Mouse (Mus musculus) left cerebral cortex, adult 11 months (tissue): ENCODE data around the gene Rbck1.
"Not testable (repeated sequence)": the region's sequence is repeated elsewhere in the genome, so short reads cannot be mapped to it uniquely, and the experiment has no call there.

Experiments
- DNase-seq: peaks from one replicate; pipeline ENCODE4 v3.0.0; 2022; ENCODE audit warnings: low spot score

The Rbck1 gene

GRCm38 (mm10) chr2:152294541-152294940 lies 37.9 kb downstream of the Rbck1 start:
- no peak for DNase-seq

- DNase-seq: peak; percentile 86
Measured at GRCm38 (mm10) chr2:152293727-152294475, 38.6 kb downstream of the Rbck1 start, which contains the start of gene Tbc1d20. TSS of gene Tbc1d20 (plus strand) at chr2:152293828.

- DNase-seq: no peak
Measured at GRCm38 (mm10) chr2:152293179-152293726, 39.2 kb downstream of the Rbck1 start.

- DNase-seq: no peak
Measured at GRCm38 (mm10) chr2:152292475-152292874, 40.0 kb downstream of the Rbck1 start.

- not testable (repeated sequence) for DNase-seq
Measured at GRCm38 (mm10) chr2:152289623-152290022, 42.8 kb downstream of the Rbck1 start.

GRCm38 (mm10) chr2:152288046-152288445 lies 44.4 kb downstream of the Rbck1 start:
- no peak for DNase-seq

- DNase-seq: no peak
Measured at GRCm38 (mm10) chr2:152287560-152287959, 44.9 kb downstream of the Rbck1 start.

GRCm38 (mm10) chr2:152281407-152281806 lies 51.0 kb downstream of the Rbck1 start:
- no peak for DNase-seq

- no peak for DNase-seq
Measured at GRCm38 (mm10) chr2:152273639-152274038, 58.8 kb downstream of the Rbck1 start.
